Mouse (Mus musculus) brain, embryonic 14.5 days (tissue): ENCODE data around the gene Fank1.

Source experiments
- CTCF ChIP-seq: fragments of 200-500 bp; IDR thresholded peaks from 2 replicates; pipeline ENCODE4 v1.5.1; 2012; ENCODE audit warnings: inconsistent platforms, mild to moderate bottlenecking, moderate library complexity, borderline replicate concordance; ENCODE audit not compliant: insufficient read depth, insufficient read length; ENCODE audit errors: extremely low read depth
- POLR2A ChIP-seq: fragments of 200-500 bp; IDR thresholded peaks from 2 replicates; pipeline ENCODE4 v1.6.1; 2012; ENCODE audit warnings: mild to moderate bottlenecking, inconsistent platforms, borderline replicate concordance; ENCODE audit not compliant: poor library complexity, insufficient read depth, insufficient read length, severe bottlenecking; ENCODE audit errors: extremely low read depth

GRCm38 (mm10) chr7:133850735-133851134 lies 74.1 kb downstream of the Fank1 start:
- peak; percentile 26; the same call in 1 of the 2 replicates for TF ChIP-seq CTCF
- no peak for TF ChIP-seq POLR2A
